ENCODE assay signal across 15 mouse cellular contexts in genomic region chr9:22428666-22429410, GRCm38 (mm10). TPM values are rescaled to one million over a fixed set of nuclear protein-coding genes. Genes with fewer than 3 reads are reported as not detected.
"Had no signal": no experiment of that assay in that cellular context is flagged by ENCODE, and none has a peak within 500 bp of the region (broad histone marks: within the 10 kb centered on the region; RNA-seq: fewer than 3 reads in every experiment).

No protein-coding gene starts in this region.

- H3K9ac ChIP-seq: limb, embryonic 15.5 days; liver, embryonic 14.5 days; midbrain, embryonic 13.5 days; neural tube, embryonic 15.5 days had no signal

- H3K36me3 ChIP-seq: limb, embryonic 15.5 days had no signal

- H3K9me3 ChIP-seq: limb, embryonic 15.5 days; midbrain, embryonic 13.5 days; neural tube, embryonic 15.5 days had no signal

- H3K27ac ChIP-seq: kidney, postnatal 0 days; left cerebral cortex, adult 2 months; limb, embryonic 15.5 days; liver, embryonic 14.5 days; midbrain, embryonic 13.5 days; neural tube, embryonic 15.5 days; stomach, postnatal 0 days had no signal

- ATAC-seq: intestine, postnatal 0 days; midbrain, embryonic 13.5 days had no signal

- H3K27me3 ChIP-seq: limb, embryonic 15.5 days; midbrain, embryonic 13.5 days; neural tube, embryonic 15.5 days had no signal

- DNase-seq: kidney, adult 8-10 months; kidney, postnatal 4 days; lung, adult 18-20 months; thymus, postnatal 14 days had no signal

- H3K4me3 ChIP-seq: left cerebral cortex, adult 2 months; limb, embryonic 15.5 days; midbrain, embryonic 13.5 days; myocyte; neural tube, embryonic 15.5 days had no signal

- H3K4me2 ChIP-seq: midbrain, embryonic 13.5 days; neural tube, embryonic 15.5 days had no signal

RNA-seq across cellular contexts. Expression of gene Gm17545, which starts 25.3 kb away (rescaled TPM):
- polyA plus RNA-seq: intestine, postnatal 0 days; kidney, postnatal 0 days; limb, embryonic 15.5 days; liver, embryonic 14.5 days; lung, embryonic 16.5 days; midbrain, embryonic 13.5 days; myocyte; neural tube, embryonic 11.5 days; neural tube, embryonic 15.5 days; stomach, postnatal 0 days had no signal
